Mouse (Mus musculus) embryonic fibroblast, embryonic 13.5 days (primary cell): ENCODE data around the gene Hcn3. TPM values are rescaled to one million over a fixed set of nuclear protein-coding genes. Genes with fewer than 3 reads are reported as not detected.

ENCODE experiments used
- H3K27ac ChIP-seq: 2 replicates; pipeline ENCODE4 v1.5.1; 2012; ENCODE audit warnings: low read length, control low read depth, inconsistent platforms; ENCODE audit not compliant: insufficient read depth
- H3K4me1 ChIP-seq: 2 replicates; pipeline ENCODE4 v1.6.1; 2011; ENCODE audit warnings: low read length; ENCODE audit not compliant: control insufficient read depth, insufficient read depth
- H3K4me3 ChIP-seq: 2 replicates; pipeline ENCODE4 v1.5.1; 2011; ENCODE audit warnings: mild to moderate bottlenecking, control low read depth, low read length; ENCODE audit not compliant: insufficient read depth
- CTCF ChIP-seq: IDR thresholded peaks from 2 replicates; pipeline ENCODE4 v1.5.1; 2011; ENCODE audit warnings: mild to moderate bottlenecking, control low read depth, low read length, moderate library complexity, borderline replicate concordance; ENCODE audit not compliant: insufficient read depth
- POLR2A ChIP-seq: IDR thresholded peaks from 2 replicates; pipeline ENCODE4 v1.6.1; 2011; ENCODE audit warnings: low read depth, mild to moderate bottlenecking, control low read depth, low read length, moderate library complexity
- polyA plus RNA-seq: library from polyadenylated mRNA; stranded (reverse); fragments of >200 nt; gene quantifications from 2 replicates; pipeline ENCODE4 v1.2.4, GENCODE M21; 2011; ENCODE audit warnings: low read depth; ENCODE audit not compliant: missing spikeins, insufficient read length

The Hcn3 gene
- polyA plus RNA-seq, 1 experiment: 1.0 TPM

DNA sequence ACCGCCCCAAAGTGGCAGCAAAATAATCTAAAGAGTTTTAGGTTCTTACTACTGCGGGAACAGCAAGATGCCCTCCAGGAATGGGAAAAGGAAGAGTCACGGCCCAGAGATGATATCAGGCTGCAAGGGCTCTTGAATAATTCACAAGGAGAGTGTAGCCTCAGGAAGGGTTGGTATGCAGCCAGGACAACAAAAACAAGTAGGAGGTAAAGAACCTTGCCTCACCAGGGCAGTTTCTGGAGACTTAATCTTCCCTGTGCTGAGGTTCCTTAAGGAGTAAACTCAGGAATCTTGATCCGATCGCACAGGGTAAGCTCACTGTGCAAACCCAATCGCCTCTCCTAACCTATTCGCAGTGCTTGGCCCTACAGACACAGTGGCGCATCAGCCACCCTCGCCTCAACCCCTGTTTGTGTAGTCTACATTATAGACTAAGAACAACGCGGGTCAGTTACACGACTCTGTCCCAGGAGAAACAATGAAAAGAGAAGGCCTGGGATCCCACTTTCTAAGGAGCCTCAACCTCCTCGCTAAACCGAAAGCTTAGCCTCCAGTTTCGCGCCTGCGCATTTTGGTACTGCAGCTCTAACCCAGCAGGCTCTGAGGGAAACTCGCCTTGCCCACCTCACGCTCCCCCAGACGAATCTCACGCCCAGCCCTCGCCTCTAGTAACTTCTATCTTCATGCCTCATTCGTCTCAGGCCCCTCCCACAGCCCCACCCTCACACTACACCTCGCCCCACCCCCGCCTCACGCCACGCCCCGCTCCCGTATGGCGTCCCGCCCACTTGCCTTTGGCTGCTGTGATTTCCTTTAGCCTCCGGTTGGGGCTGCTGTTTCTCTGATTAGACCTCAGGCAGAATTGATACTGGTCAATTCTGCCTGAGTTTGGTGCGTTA is 36.2 kb upstream of the Hcn3 start:
- TF ChIP-seq POLR2A (peak; percentile 94), CTCF (peak; percentile 13; the same call in 1 of the 2 replicates)
- Histone ChIP-seq H3K4me3 (peak overlapping the region; percentile 33), H3K4me1 (no peaks in the 10 kb centered on the region), H3K27ac (peak overlapping the region; percentile 43)

DNA sequence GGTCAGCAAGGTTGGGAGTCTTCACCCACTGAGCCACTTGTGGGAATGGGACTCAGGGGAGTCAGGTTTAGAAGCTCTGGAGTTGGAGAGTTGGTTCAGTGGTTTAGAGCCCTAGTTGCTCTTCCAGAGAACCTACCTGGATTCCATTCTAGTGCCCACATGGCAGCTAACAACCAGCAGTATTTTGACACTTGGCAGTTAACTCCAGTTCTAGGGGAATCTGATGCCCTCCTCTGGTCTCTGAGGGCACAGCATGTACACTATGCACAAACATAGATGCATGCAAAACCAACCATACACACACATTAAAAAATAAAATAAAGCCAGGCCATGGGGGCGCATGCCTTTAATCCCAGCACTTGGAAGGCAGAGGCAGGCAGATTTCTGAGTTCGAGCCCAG is 33.9 kb upstream of the Hcn3 start:
- H3K4me3 ChIP-seq: no peak overlapping the region
- TF ChIP-seq POLR2A: no peak
- TF ChIP-seq CTCF: no peak
- no peak overlapping the region for H3K27ac ChIP-seq

DNA sequence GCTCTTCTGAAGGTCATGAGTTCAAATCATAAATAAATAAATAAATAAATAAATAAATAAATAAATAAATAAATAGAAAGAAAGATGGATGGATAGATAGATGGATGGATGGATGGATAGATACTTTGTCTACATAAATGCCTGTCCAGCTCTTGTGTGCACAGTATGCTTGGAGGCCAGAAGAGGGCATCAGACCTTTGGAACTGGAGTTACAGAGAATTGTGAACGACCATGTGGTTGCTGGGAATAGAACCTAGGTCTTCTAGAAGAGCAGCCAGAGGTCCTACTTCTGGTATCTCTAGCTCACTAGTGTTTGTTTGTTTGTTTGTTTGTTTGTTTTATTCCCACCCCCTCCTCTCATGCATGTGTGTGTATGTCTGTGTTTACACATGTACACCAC is 33.4 kb upstream of the Hcn3 start:
- TF ChIP-seq CTCF: no peak
- no peak for TF ChIP-seq POLR2A
- H3K27ac ChIP-seq: no peak overlapping the region
- H3K4me1 ChIP-seq: no peaks in the 10 kb centered on the region
- no peak overlapping the region for H3K4me3 ChIP-seq

More for the DNA sequence above, 33.9 kb upstream of the Hcn3 start:
- no peaks in the 10 kb centered on the region for H3K4me1 ChIP-seq

DNA sequence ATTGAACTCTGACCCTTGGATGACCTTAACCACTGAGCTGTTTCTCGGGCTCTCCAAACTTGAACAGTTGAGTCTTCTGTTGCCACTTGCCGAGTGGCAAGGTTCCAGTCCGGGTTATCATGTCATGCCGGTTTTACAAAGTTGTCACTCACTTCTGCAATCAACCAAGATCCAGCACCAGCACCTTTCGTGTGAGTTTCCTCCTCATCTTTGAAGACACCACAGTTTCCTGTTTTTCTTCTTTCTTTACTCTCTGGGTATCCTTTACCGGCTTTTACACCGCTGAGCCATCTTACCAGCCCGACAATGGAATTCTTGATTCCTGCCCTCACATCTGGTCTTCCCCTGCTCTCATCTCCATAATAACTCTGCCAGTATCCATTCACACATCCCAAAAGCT is 30.4 kb upstream of the Hcn3 start:
- no peak overlapping the region for H3K4me3 ChIP-seq
- H3K27ac ChIP-seq: no peak overlapping the region
- TF ChIP-seq POLR2A (no peak), CTCF (no peak)
- H3K4me1 ChIP-seq: no peaks in the 10 kb centered on the region

DNA sequence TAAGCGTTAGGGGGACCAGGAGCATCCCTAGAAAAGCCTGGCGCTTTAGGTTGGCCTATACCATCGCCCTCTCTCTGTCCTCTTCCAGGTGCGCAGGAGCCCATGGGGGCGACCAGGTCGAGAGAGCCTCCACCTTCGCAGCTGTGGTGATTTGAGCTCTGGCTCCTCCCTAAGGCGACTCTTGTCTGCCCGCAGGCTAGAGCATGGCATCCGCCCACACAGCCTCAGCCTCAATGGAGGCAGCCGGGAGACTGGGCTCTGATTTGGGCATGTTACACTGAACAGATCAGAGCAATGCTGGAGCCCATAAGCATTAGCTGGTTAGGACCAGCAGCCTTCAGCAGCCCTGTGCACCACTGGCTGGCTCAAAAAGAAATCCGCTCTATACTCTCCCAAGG is 28.5 kb upstream of the Hcn3 start:
- Histone ChIP-seq H3K4me3 (no peak overlapping the region), H3K27ac (no peak overlapping the region), H3K4me1 (0 out of 2 replicates have a peak, but pooled peaks cover 3% of the 10 kb centered on the region)
- no peak for TF ChIP-seq POLR2A
- no peak for TF ChIP-seq CTCF

DNA sequence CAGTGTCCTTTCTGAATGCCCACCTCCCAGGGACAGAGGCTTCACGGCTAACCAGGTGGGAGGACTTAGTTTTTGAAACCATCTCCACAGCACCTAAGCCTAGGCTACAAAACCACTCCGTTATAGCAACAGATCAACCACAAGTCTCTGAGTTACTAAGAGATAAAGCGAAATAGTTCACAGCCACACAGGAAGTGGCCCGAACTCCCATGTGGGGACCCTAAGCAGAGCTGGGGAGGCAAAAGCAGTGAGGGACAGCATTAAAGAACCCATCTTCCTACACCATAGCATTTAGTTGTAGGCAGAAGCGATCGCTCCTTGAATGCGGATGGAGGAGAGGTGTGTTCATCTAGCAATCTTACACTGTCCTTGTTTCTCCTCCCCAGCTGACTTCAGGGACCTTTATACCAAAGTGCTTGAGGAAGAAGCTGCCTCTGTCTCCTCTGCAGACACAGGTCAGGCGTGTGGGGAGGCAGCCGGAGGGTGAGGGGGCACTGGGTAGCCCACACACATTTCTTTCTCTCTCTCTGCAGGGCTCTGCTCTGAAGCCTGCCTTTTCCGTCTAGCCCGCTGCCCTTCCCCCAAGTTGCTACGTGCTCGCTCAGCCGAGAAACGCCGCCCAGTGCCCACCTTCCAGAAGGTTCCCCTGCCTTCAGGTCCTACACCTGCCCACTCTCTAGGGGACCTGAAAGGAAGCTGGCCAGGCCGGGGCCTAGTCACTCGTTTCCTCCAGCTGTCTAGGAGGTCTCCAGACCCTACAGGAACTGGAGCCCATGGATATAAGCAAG is 27.9 kb upstream of the Hcn3 start:
- H3K27ac ChIP-seq: no peak overlapping the region
- 0 out of 2 replicates have a peak, but pooled peaks cover 3% of the 10 kb centered on the region for H3K4me1 ChIP-seq
- TF ChIP-seq POLR2A (no peak), CTCF (no peak)
- H3K4me3 ChIP-seq: no peak overlapping the region

DNA sequence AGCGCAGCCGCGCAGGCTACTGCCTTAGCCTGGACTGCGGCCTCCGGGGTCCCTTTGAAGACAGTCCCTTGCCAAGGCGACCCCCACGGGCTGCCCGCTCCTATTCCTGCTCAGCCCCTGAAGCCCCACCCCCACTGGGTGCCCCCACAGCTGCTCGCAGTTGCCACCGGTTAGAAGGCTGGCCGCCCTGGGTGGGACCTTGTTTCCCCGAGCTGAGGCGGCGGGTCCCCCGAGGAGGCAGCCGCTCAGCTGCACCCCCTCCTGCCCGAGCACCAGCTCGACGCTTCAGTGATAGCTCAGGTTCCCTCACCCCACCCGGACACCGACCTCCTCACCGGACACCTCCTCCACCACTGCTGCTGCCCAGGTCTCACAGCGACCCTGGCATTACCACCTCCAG is 27.2 kb upstream of the Hcn3 start:
- H3K27ac ChIP-seq: no peak overlapping the region
- TF ChIP-seq POLR2A: no peak
- TF ChIP-seq CTCF: no peak
- 0 out of 2 replicates have a peak, but pooled peaks cover 3% of the 10 kb centered on the region for H3K4me1 ChIP-seq
- no peak overlapping the region for H3K4me3 ChIP-seq

DNA sequence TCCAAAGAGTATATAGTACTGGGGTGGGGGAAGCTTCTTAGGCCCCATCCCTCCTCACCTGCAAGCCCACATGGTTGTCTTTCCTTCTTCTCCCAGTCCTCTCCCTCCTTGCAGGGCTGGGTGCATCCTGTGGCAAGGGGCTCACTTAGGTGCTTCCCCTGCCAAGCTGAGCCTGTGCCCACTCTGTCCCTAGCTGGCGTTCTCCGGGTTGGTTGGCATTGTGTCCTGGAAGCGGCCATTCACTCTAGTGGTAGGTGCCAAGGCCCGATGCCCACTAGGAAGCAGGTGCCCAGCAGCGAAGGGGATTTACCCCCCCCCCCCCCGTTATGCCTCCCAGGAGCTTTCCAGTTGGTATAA is 23.9 kb upstream of the Hcn3 start:
- Histone ChIP-seq H3K27ac (no peak overlapping the region), H3K4me3 (peak overlapping the region; percentile 65), H3K4me1 (0 out of 2 replicates have a peak, but pooled peaks cover 3% of the 10 kb centered on the region)
- TF ChIP-seq POLR2A: no peak
- no peak for TF ChIP-seq CTCF

DNA sequence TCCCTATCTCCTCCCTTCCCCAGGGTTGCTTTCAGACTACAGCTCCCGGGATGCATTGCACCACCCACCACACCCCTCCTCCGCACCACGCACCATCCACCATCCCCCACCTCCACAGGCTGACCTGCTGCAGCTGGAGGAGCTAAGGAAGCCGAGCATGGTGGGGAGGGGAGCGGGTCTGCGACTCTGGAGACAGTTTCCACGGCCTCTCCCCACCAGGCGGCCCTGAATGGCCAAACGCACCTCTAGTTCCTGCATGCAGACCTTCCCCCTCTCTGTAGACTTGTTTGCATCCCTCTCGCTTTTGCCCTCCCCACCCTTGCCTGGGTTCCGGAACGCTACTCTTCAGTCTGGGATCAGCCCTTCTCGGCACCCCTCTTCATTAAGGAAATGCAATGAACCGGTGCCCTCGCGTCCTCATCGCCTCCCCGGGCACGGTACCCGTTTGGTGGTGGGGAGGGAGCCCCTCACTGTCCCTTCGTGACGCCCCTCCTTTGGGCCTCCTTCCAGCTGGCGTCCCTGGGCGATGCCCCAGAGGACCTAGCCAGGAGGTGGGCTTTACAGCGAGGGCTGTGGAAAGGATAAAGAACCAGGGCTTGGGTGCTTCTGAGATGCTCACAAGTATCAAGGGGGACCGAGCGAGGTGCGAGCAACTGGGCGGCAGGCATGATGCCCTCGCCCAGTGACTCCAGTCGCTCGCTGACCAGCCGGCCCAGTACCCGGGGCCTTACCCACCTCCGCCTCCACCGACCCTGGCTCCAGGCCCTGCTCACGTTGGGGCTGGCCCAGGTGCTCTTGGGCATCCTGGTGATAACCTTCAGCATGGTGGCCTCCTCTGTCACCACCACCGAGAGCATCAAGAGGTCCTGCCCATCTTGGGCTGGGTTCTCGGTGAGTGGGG is 23.3 kb upstream of the Hcn3 start, which contains the start of gene Fam189b:
TSS of gene Fam189b (plus strand) at position 86 of the 901 bp plus-strand sequence.
- 0 out of 2 replicates have a peak within 1 kb of the TSS, but pooled peaks have one; percentile 2 for H3K27ac ChIP-seq
- H3K4me1 ChIP-seq: peaks cover 5% of the 10 kb centered on the region; the same call in 1 of the 2 replicates
- TF ChIP-seq POLR2A: peak; percentile 94
- TF ChIP-seq CTCF: no peak
- H3K4me3 ChIP-seq: peak within 1 kb of the TSS; percentile 65
